Mouse (Mus musculus): ENCODE results near the gene Esf1. TPM values are rescaled to one million over a fixed set of nuclear protein-coding genes. Genes with fewer than 3 reads are reported as not detected.
"Not testable (repeated sequence)": the region's sequence is repeated elsewhere in the genome, so short reads cannot be mapped to it uniquely, and the experiment has no call there.

Gene Esf1
- polyA plus RNA-seq, 1 experiment = 0.65 TPM

- no peak for DNase-seq (ENCODE audit: low read depth)
These were observed 74.3 kb downstream of the Esf1 start for GRCm38 (mm10) chr2:140096034-140096433.

GRCm38 (mm10) chr2:140093433-140093832 is 76.9 kb downstream of the Esf1 start:
- no peak for DNase-seq (ENCODE audit: low read depth)

GRCm38 (mm10) chr2:140084245-140084644 is 86.1 kb downstream of the Esf1 start:
- DNase-seq (ENCODE audit: low read depth) = no peak

GRCm38 (mm10) chr2:140080747-140081577 is 89.4 kb downstream of the Esf1 start:
- no peak for DNase-seq (ENCODE audit: low read depth)

GRCm38 (mm10) chr2:140079284-140079683 is 91.1 kb downstream of the Esf1 start:
- DNase-seq (ENCODE audit: low read depth) = not testable (repeated sequence)

- no peak for DNase-seq (ENCODE audit: low read depth)
These were observed 91.6 kb downstream of the Esf1 start for GRCm38 (mm10) chr2:140078600-140079280.

GRCm38 (mm10) chr2:140077476-140077875 is 92.9 kb downstream of the Esf1 start:
- no peak for DNase-seq (ENCODE audit: low read depth)

GRCm38 (mm10) chr2:140075150-140075549 is 95.2 kb downstream of the Esf1 start:
- no peak for DNase-seq (ENCODE audit: low read depth)

Other genes starting within 250 kb of the Esf1 start
- 4.0 and 5.6 TPM in 2 replicates for gene Tasp1, start 103.8 kb downstream of the Esf1 start, polyA plus RNA-seq (2012; rRNA removed)
- not detected in 2 replicates for gene Gm17374, start 18.5 kb downstream of the Esf1 start, polyA plus RNA-seq (2012; rRNA removed)
- 4.0 and 5.0 TPM in 2 replicates for gene Ndufaf5, start 85 bp upstream of the Esf1 start, polyA plus RNA-seq (2012; rRNA removed)
- not detected in 2 replicates for gene Sel1l2, start 219.1 kb upstream of the Esf1 start, polyA plus RNA-seq (2012; rRNA removed)
- 2.5 and 3.2 TPM in 2 replicates for gene Macrod2, start 224.7 kb upstream of the Esf1 start, polyA plus RNA-seq (2012; rRNA removed)

Data from gonadal fat pad, adult 2 months (tissue).